Mouse (Mus musculus): Measurements from ENCODE around the gene Cep83. TPM values are rescaled to one million over a fixed set of nuclear protein-coding genes. Genes with fewer than 3 reads are reported as not detected.

Gene Cep83
- polyA plus RNA-seq (2014; fragmentation: Illumina TruSeq; extraction: RNeasy Lipid Tissue Mini Kit (QIAGEN cat#74804); ENCODE audit: low read depth, low replicate concordance): 15.5 TPM

DNA sequence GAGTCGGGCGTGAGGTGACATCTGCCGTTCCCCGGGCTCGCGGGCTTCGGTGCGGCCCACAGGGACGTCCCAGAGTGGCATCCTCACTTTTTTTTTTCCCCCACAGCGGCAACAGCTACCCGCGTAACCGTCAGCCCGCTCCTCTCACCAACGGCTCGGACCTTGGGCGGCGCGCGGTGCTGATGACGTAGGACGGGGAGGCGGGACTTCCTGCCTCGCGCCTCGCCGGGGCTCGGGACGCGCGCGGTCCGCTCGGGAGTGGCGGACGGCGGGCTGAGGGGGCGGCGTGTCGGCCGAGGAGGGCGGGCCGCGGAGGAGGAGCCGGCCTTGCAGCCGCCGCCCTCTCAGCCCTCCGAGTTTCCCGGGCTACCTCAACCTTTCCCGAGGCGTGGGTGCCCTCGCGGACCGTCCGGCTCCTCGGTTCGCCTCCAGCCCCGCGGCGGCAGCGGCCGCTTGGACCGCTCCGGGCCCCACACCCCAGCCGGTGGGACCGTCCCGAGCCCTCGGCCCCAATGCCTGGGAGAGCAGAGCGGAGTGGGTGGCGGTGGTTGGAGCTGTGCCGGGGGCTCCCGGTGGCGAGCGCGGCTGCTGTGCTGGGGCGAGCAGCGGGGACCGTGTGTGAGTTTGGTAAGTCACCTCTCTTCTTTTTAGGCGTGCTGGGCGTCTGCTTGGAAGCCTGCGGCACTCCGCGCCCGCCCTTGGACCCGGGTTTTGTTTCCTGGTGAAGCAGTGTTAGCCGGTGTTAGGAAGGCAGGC lies at the start of gene Cep83:
Gene Cep83 (plus strand): TSS at position 235 of the 756 bp plus-strand sequence.

